Mouse (Mus musculus): Measurements from ENCODE around the gene Nbas. TPM values are rescaled to one million over a fixed set of nuclear protein-coding genes. Genes with fewer than 3 reads are reported as not detected.

The Nbas gene
- 12.9 and 13.6 TPM in 2 replicates for polyA plus RNA-seq (2015; fragmentation: Nextera tagmentation; extraction: Ambion mirVana)

DNA sequence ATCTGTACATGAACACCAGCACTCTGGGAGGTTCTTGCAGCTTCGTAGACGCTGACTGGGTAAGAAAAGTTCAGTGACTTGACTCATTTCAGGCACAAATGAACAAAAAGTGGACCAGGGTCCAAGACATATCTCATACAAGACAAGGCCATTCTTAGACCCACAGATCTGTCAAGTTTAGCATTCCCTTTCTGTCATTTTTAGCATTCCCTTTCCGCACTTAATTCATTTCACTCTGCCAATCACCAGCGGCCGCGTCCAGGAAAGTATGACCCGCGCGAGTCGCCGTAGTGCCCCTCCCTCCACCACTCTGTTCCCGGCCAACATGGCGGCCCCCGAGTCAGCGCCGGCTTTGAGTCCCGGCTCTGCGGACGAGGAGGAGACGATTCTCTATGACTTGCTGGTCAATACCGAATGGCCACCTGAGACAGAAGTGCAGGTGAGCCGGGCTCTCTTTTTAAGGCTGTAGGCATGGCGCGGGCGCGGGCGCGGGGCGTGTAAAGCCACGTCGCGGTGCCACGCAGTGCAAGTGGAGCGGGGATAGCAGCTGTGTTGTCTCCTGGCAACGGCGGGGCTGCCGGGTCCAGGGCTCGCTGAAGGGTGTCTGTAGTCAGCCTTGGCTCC, at the start of gene Nbas:
Nbas (plus strand) TSS at position 308 of the 624 bp plus-strand sequence.
- H3K9ac ChIP-seq = peak within 1 kb of the TSS; percentile 47
- 0 out of 2 replicates have a peak within 1 kb of the TSS, but pooled peaks have one; percentile 5 for H3K27ac ChIP-seq (replicated peaks)
- H3K36me3 ChIP-seq = peaks cover under 1% of the 10 kb centered on the region; the same call in 1 of the 2 replicates
- no peaks in the 10 kb centered on the region for H3K9me3 ChIP-seq (replicated peaks)
- ATAC-seq (ENCODE audit: insufficient number of reproducible peaks, low FRiP score, low TSS enrichment, low read depth) = peak; percentile 87
- peaks cover 8% of the 10 kb centered on the region for H3K4me1 ChIP-seq
- no peaks in the 10 kb centered on the region for H3K27me3 ChIP-seq
- 3% methylated on average over 38 of the region's 38 CpGs for WGBS
- peak within 1 kb of the TSS; percentile 71 for H3K4me2 ChIP-seq (replicated peaks)
- H3K4me3 ChIP-seq (replicated peaks) = peak within 1 kb of the TSS; percentile 84

DNA sequence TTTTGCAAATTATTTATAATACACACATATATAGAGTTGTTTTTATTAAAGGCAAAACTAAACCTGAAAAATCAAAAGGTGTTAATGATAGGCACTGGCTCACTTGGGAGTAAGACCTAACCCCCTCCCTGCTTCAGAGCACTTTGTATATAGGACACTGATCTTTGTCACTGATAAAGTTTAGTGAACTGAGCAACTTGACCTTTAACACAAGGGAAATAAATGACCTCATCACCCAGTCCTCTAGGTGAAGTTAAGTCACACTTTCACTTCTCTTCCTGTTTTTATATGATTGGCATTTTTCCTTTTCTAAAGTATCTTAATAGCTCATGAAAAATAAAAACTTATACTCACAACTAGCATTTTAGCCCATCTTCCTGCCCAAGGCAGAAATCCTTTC, 26.5 kb upstream of the Nbas start:
- Histone ChIP-seq H3K36me3 (peaks cover 53% of the 10 kb centered on the region), H3K27ac (replicated peaks) (no peak overlapping the region), H3K4me2 (replicated peaks) (no peak overlapping the region), H3K9me3 (replicated peaks) (no peaks in the 10 kb centered on the region), H3K4me3 (replicated peaks) (no peak overlapping the region), H3K9ac (no peak overlapping the region), H3K4me1 (peaks cover 4% of the 10 kb centered on the region; the same call in 1 of the 2 replicates), H3K27me3 (no peaks in the 10 kb centered on the region)
- no peak for ATAC-seq (ENCODE audit: insufficient number of reproducible peaks, low FRiP score, low TSS enrichment, low read depth)

- H3K27me3 ChIP-seq = no peaks in the 10 kb centered on the region
- peaks cover 13% of the 10 kb centered on the region; the same call in 1 of the 2 replicates for H3K4me1 ChIP-seq
- H3K4me3 ChIP-seq (replicated peaks) = peak within 1 kb of the TSS; percentile 77
- 2% methylated on average over 58 of the region's 59 CpGs for WGBS
- peak within 1 kb of the TSS; percentile 69 for H3K9ac ChIP-seq
- H3K27ac ChIP-seq (replicated peaks) = peak within 1 kb of the TSS; percentile 72
- peak; percentile 92 for ATAC-seq (ENCODE audit: insufficient number of reproducible peaks, low FRiP score, low TSS enrichment, low read depth)
- no peaks in the 10 kb centered on the region for H3K9me3 ChIP-seq (replicated peaks)
- H3K36me3 ChIP-seq = peaks cover 4% of the 10 kb centered on the region; the same call in 1 of the 2 replicates
- peak within 1 kb of the TSS; percentile 51 for H3K4me2 ChIP-seq (replicated peaks)
Observed at GRCm38 (mm10) chr12:13248691-13249572, 20.0 kb upstream of the Nbas start, which contains the start of gene Ddx1. Ddx1 (minus strand) TSS chr12:13249213.

GRCm38 (mm10) chr12:13249573-13249919, 19.4 kb upstream of the Nbas start:
- no peak for ATAC-seq (ENCODE audit: insufficient number of reproducible peaks, low FRiP score, low TSS enrichment, low read depth)
- H3K27ac ChIP-seq (replicated peaks) = no peak overlapping the region

GRCm38 (mm10) chr12:13255068-13255467, 13.9 kb upstream of the Nbas start:
- H3K4me2 ChIP-seq (replicated peaks) = no peak overlapping the region
- 53% methylated on average over 3 of the region's 3 CpGs for WGBS

More at GRCm38 (mm10) chr12:13249573-13249919, 19.4 kb upstream of the Nbas start:
- WGBS = 82% methylated on average over 3 of the region's 3 CpGs
- peak overlapping the region; percentile 69 for H3K9ac ChIP-seq
- H3K36me3 ChIP-seq = no peaks in the 10 kb centered on the region; the same call in 1 of the 2 replicates
- peaks cover 13% of the 10 kb centered on the region; the same call in 1 of the 2 replicates for H3K4me1 ChIP-seq
- H3K9me3 ChIP-seq (replicated peaks) = no peaks in the 10 kb centered on the region
- no peaks in the 10 kb centered on the region for H3K27me3 ChIP-seq
- peak overlapping the region; percentile 51 for H3K4me2 ChIP-seq (replicated peaks)
- peak overlapping the region; percentile 77 for H3K4me3 ChIP-seq (replicated peaks)

GRCm38 (mm10) chr12:13255701-13256100, 13.2 kb upstream of the Nbas start:
- no peak for ATAC-seq (ENCODE audit: insufficient number of reproducible peaks, low FRiP score, low TSS enrichment, low read depth)
- no peaks in the 10 kb centered on the region for H3K4me1 ChIP-seq
- no peaks in the 10 kb centered on the region for H3K27me3 ChIP-seq
- no peaks in the 10 kb centered on the region for H3K9me3 ChIP-seq (replicated peaks)
- no peak overlapping the region for H3K4me3 ChIP-seq (replicated peaks)
- H3K36me3 ChIP-seq = no peaks in the 10 kb centered on the region
- H3K27ac ChIP-seq (replicated peaks) = no peak overlapping the region
- no peak overlapping the region for H3K4me2 ChIP-seq (replicated peaks)
- WGBS = 84% methylated on average over 2 of the region's 2 CpGs
- no peak overlapping the region for H3K9ac ChIP-seq

More at GRCm38 (mm10) chr12:13255068-13255467, 13.9 kb upstream of the Nbas start:
- Histone ChIP-seq H3K9ac (no peak overlapping the region), H3K27me3 (no peaks in the 10 kb centered on the region), H3K4me1 (no peaks in the 10 kb centered on the region), H3K4me3 (replicated peaks) (no peak overlapping the region), H3K9me3 (replicated peaks) (no peaks in the 10 kb centered on the region), H3K36me3 (no peaks in the 10 kb centered on the region), H3K27ac (replicated peaks) (no peak overlapping the region)
- no peak for ATAC-seq (ENCODE audit: insufficient number of reproducible peaks, low FRiP score, low TSS enrichment, low read depth)

GRCm38 (mm10) chr12:13268412-13268811, 521 bp upstream of the Nbas start:
- Histone ChIP-seq H3K9me3 (replicated peaks) (no peaks in the 10 kb centered on the region), H3K36me3 (no peaks in the 10 kb centered on the region), H3K27me3 (no peaks in the 10 kb centered on the region), H3K4me2 (replicated peaks) (peak overlapping the region; percentile 71), H3K9ac (no peak overlapping the region), H3K27ac (replicated peaks) (no peak overlapping the region), H3K4me1 (peaks cover 8% of the 10 kb centered on the region), H3K4me3 (replicated peaks) (peak overlapping the region; percentile 84)
- WGBS = 42% methylated on average over 3 of the region's 3 CpGs
- 0 out of 2 replicates have a peak, but pooled peaks have one; percentile 15 for ATAC-seq (ENCODE audit: insufficient number of reproducible peaks, low FRiP score, low TSS enrichment, low read depth)

GRCm38 (mm10) chr12:13269570-13270390, 847 bp downstream of the Nbas start:
- no peaks in the 10 kb centered on the region for H3K9me3 ChIP-seq (replicated peaks)
- peaks cover 8% of the 10 kb centered on the region for H3K4me1 ChIP-seq
- peak overlapping the region; percentile 84 for H3K4me3 ChIP-seq (replicated peaks)
- peak overlapping the region; percentile 47 for H3K9ac ChIP-seq
- ATAC-seq (ENCODE audit: insufficient number of reproducible peaks, low FRiP score, low TSS enrichment, low read depth) = peak; percentile 15; the same call in 1 of the 2 replicates
- H3K36me3 ChIP-seq = peaks cover 8% of the 10 kb centered on the region; the same call in 1 of the 2 replicates
- H3K27me3 ChIP-seq = no peaks in the 10 kb centered on the region
- 41% methylated on average over 16 of the region's 16 CpGs for WGBS
- no peak overlapping the region for H3K27ac ChIP-seq (replicated peaks)
- H3K4me2 ChIP-seq (replicated peaks) = peak overlapping the region; percentile 71

DNA sequence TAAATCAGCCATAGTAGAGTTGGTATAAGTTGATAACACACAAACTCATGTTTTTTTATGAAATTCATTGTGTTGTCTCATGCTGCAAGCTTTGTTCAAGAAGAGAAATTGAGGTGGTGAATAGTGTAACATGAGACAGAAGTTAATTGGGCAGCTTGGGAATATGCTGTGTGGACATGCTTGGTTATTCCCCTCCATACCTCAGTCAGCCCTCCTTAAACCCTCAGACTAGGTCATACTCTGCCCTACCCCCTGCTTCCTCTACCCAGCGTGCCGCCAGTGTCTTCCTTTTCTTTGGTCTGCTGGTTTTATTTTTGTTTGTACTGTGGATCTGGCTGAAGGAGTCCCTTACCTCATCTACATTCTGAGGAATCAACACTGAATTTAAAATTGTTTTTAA, 22.5 kb downstream of the Nbas start:
- 80% methylated on average over 2 of the region's 2 CpGs for WGBS
- Histone ChIP-seq H3K36me3 (peaks cover 12% of the 10 kb centered on the region), H3K27ac (replicated peaks) (no peak overlapping the region), H3K4me1 (no peaks in the 10 kb centered on the region), H3K27me3 (no peaks in the 10 kb centered on the region), H3K4me3 (replicated peaks) (no peak overlapping the region), H3K4me2 (replicated peaks) (no peak overlapping the region), H3K9me3 (replicated peaks) (no peaks in the 10 kb centered on the region), H3K9ac (no peak overlapping the region)
- no peak for ATAC-seq (ENCODE audit: insufficient number of reproducible peaks, low FRiP score, low TSS enrichment, low read depth)

DNA sequence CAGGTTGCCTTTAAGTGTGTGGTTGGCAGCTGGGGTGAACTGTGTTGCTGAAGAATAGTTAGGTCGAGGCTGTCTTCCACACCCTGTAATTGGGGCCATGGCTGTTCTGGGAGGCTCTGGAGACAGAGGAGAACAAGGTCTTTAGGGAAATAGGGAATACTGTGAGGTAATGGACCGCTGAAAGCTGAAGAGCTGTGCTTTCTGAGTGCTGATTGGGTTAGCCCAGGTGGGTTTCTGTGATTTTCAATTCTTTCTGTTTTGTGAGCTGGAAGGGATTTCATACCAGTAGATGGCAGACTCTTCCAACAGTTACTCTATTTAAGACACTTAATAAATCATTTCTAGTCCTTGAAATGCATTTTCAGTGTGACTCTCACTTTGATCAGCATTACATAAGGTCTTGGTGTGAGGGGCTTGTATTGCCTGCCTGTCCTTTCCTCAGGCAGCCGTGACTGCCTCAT, 24.5 kb downstream of the Nbas start:
- no peaks in the 10 kb centered on the region for H3K27me3 ChIP-seq
- no peaks in the 10 kb centered on the region for H3K9me3 ChIP-seq (replicated peaks)
- ATAC-seq (ENCODE audit: insufficient number of reproducible peaks, low FRiP score, low TSS enrichment, low read depth) = peak; percentile 39; the same call in 1 of the 2 replicates
- no peak overlapping the region for H3K9ac ChIP-seq
- H3K4me3 ChIP-seq (replicated peaks) = no peak overlapping the region
- WGBS = 38% methylated on average over 3 of the region's 3 CpGs
- H3K27ac ChIP-seq (replicated peaks) = no peak overlapping the region
- no peak overlapping the region for H3K4me2 ChIP-seq (replicated peaks)
- peaks cover 6% of the 10 kb centered on the region; the same call in 1 of the 2 replicates for H3K36me3 ChIP-seq
- no peaks in the 10 kb centered on the region for H3K4me1 ChIP-seq
